Mouse (Mus musculus): Measurements from ENCODE around the gene Ngly1. TPM values are rescaled to one million over a fixed set of nuclear protein-coding genes. Genes with fewer than 3 reads are reported as not detected.

Ngly1 gene
- 65.8 TPM for total RNA-seq (2023)

GRCm38 (mm10) chr14:16249171-16249874, at the start of gene Ngly1, which contains the start of gene Oxsm:
TSS of gene Ngly1 (plus strand) at chr14:16249280.
TSS of gene Oxsm (minus strand) at chr14:16249808.

Other genes starting within 250 kb of the Ngly1 start
- 4.8 TPM for gene Oxsm, start 528 bp downstream of the Ngly1 start, total RNA-seq (2023)
- 177 TPM for gene Top2b, start 115.9 kb downstream of the Ngly1 start, total RNA-seq (2023)